Mouse (Mus musculus) CH12F3 (cell line): ENCODE measurements around the gene Cnot9.
"Not testable (repeated sequence)": the region's sequence is repeated elsewhere in the genome, so short reads cannot be mapped to it uniquely, and the experiment has no call there.

ENCODE experiments used
- in situ Hi-C: fragments of 300-500 bp; cut with MboI; formaldehyde crosslinking; loops from 2 replicates; pipeline ENCODE4 v1.14.3; 2020; ENCODE audit warnings: low sequenced_read_pairs

Cnot9 gene

GRCm38 (mm10) chr1:74505721-74506464 lies at the start of gene Cnot9:
Cnot9 (plus strand) TSS chr1:74506058.
- in situ Hi-C loops = no loop called here

GRCm38 (mm10) chr1:74460273-74460672 lies 45.6 kb upstream of the Cnot9 start:
- in situ Hi-C loops = no loop called here

- in situ Hi-C loops = no loop called here
Observed at GRCm38 (mm10) chr1:74485792-74486191, 20.1 kb upstream of the Cnot9 start.

GRCm38 (mm10) chr1:74501106-74501505 lies 4.8 kb upstream of the Cnot9 start:
- in situ Hi-C loops = no loop called here

GRCm38 (mm10) chr1:74505393-74505720 lies 501 bp upstream of the Cnot9 start:
- in situ Hi-C loops = no loop called here

GRCm38 (mm10) chr1:74506471-74506881 lies 618 bp downstream of the Cnot9 start:
- in situ Hi-C loops = no loop called here

GRCm38 (mm10) chr1:74507780-74508179 lies 1.9 kb downstream of the Cnot9 start:
- in situ Hi-C loops = no loop called here

- in situ Hi-C loops = no loop called here
Observed at GRCm38 (mm10) chr1:74511306-74511705, 5.4 kb downstream of the Cnot9 start.

GRCm38 (mm10) chr1:74512999-74513398 lies 7.1 kb downstream of the Cnot9 start:
- in situ Hi-C loops = not testable (repeated sequence)

- in situ Hi-C loops = no loop called here
Observed at GRCm38 (mm10) chr1:74519875-74520274, 14.0 kb downstream of the Cnot9 start.

GRCm38 (mm10) chr1:74524746-74525145 lies 18.9 kb downstream of the Cnot9 start:
- in situ Hi-C loops = no loop called here

GRCm38 (mm10) chr1:74528589-74528988 lies 22.7 kb downstream of the Cnot9 start:
- in situ Hi-C loops = no loop called here

- in situ Hi-C loops = no loop called here
Observed at GRCm38 (mm10) chr1:74538650-74539049, 32.8 kb downstream of the Cnot9 start.

GRCm38 (mm10) chr1:74542451-74542961 lies 36.6 kb downstream of the Cnot9 start, which contains the start of gene Plcd4:
Plcd4 (plus strand) TSS chr1:74542888.
- in situ Hi-C loops = no loop called here

GRCm38 (mm10) chr1:74544184-74544583 lies 38.3 kb downstream of the Cnot9 start, which contains the start of gene Usp37:
Usp37 (minus strand) TSS chr1:74544284.
- in situ Hi-C loops = no loop called here

GRCm38 (mm10) chr1:74559061-74559460 lies 53.2 kb downstream of the Cnot9 start:
- in situ Hi-C loops = no loop called here

GRCm38 (mm10) chr1:74565834-74566233 lies 60.0 kb downstream of the Cnot9 start:
- in situ Hi-C loops = no loop called here

- in situ Hi-C loops = no loop called here
Observed at GRCm38 (mm10) chr1:74569739-74570719, 64.2 kb downstream of the Cnot9 start.
